Mouse (Mus musculus) testis, postnatal 10 days (tissue): ENCODE measurements around the gene Adm.
"Not testable (repeated sequence)": the region's sequence is repeated elsewhere in the genome, so short reads cannot be mapped to it uniquely, and the experiment has no call there.

Source experiments
- DNase-seq: peaks from one replicate; pipeline ENCODE4 v3.0.0; 2021; ENCODE audit warnings: low spot score

Adm gene

GRCm38 (mm10) chr7:110627486-110628272 is at the start of gene Adm:
TSS of gene Adm (plus strand) at chr7:110627661.
- DNase-seq: peak; percentile 86

- DNase-seq: no peak
Measured at GRCm38 (mm10) chr7:110583705-110584104, 43.8 kb upstream of the Adm start.

GRCm38 (mm10) chr7:110584159-110584558 is 43.3 kb upstream of the Adm start:
- DNase-seq: no peak

- no peak for DNase-seq
Measured at GRCm38 (mm10) chr7:110585250-110585649, 42.2 kb upstream of the Adm start.

GRCm38 (mm10) chr7:110587721-110588120 is 39.7 kb upstream of the Adm start:
- DNase-seq: no peak

- not testable (repeated sequence) for DNase-seq
Measured at GRCm38 (mm10) chr7:110593991-110594390, 33.5 kb upstream of the Adm start.

- DNase-seq: no peak
Measured at GRCm38 (mm10) chr7:110597141-110597540, 30.3 kb upstream of the Adm start.

- no peak for DNase-seq
Measured at GRCm38 (mm10) chr7:110605476-110605875, 22.0 kb upstream of the Adm start.

- no peak for DNase-seq
Measured at GRCm38 (mm10) chr7:110606906-110607305, 20.6 kb upstream of the Adm start.

GRCm38 (mm10) chr7:110613381-110614132 is 13.9 kb upstream of the Adm start:
- no peak for DNase-seq

GRCm38 (mm10) chr7:110614133-110615063 is 13.1 kb upstream of the Adm start, which contains the start of gene Sbf2:
TSS of gene Sbf2 (minus strand) at chr7:110614922.
- DNase-seq: peak; percentile 89

GRCm38 (mm10) chr7:110615151-110615631 is 12.3 kb upstream of the Adm start:
- DNase-seq: peak; percentile 74

- no peak for DNase-seq
Measured at GRCm38 (mm10) chr7:110615792-110616191, 11.7 kb upstream of the Adm start.

- DNase-seq: no peak
Measured at GRCm38 (mm10) chr7:110619086-110619611, 8.3 kb upstream of the Adm start.

GRCm38 (mm10) chr7:110624067-110624466 is 3.4 kb upstream of the Adm start:
- DNase-seq: no peak

- no peak for DNase-seq
Measured at GRCm38 (mm10) chr7:110624961-110625360, 2.5 kb upstream of the Adm start.

- no peak for DNase-seq
Measured at GRCm38 (mm10) chr7:110625489-110625888, 2.0 kb upstream of the Adm start.

GRCm38 (mm10) chr7:110626186-110627098 is 1.0 kb upstream of the Adm start:
- peak; percentile 42 for DNase-seq

- peak; percentile 64 for DNase-seq
Measured at GRCm38 (mm10) chr7:110627099-110627482, 370 bp upstream of the Adm start.

- no peak for DNase-seq
Measured at GRCm38 (mm10) chr7:110628273-110628600, 776 bp downstream of the Adm start.
